Mouse (Mus musculus) liver, embryonic 16.5 days (tissue): ENCODE measurements around the gene Mrpl40. TPM values are rescaled to one million over a fixed set of nuclear protein-coding genes. Genes with fewer than 3 reads are reported as not detected.

Experiments
- ATAC-seq: fragments of 200-750 bp; cut with Nextera tagmentation; 2 replicates; pipeline ENCODE4 v1.8.0; 2017; ENCODE audit warnings: low read depth, mild to moderate bottlenecking, moderate number of reproducible peaks, moderate library complexity
- H3K27ac ChIP-seq: fragments of 300-500 bp; sonication (generic); 2 replicates; pipeline ENCODE4 v1.5.1; 2014; ENCODE audit warnings: mild to moderate bottlenecking, low read length
- H3K27me3 ChIP-seq: fragments of 300-500 bp; sonication (generic); 2 replicates; pipeline ENCODE4 v1.6.1; 2014; ENCODE audit warnings: low read depth, low read length, mixed read lengths; ENCODE audit not compliant: control insufficient read depth, insufficient read depth
- H3K36me3 ChIP-seq: fragments of 300-500 bp; sonication (generic); 2 replicates; pipeline ENCODE4 v1.6.1; 2014; ENCODE audit warnings: mild to moderate bottlenecking; ENCODE audit not compliant: control insufficient read depth, insufficient read depth
- H3K4me1 ChIP-seq: fragments of 300-500 bp; sonication (generic); 2 replicates; pipeline ENCODE4 v1.6.1; 2014; ENCODE audit warnings: low read depth, low read length, mixed read lengths; ENCODE audit not compliant: control insufficient read depth
- H3K4me2 ChIP-seq: fragments of 300-500 bp; sonication (generic); 2 replicates; pipeline ENCODE4 v1.6.1; 2014; ENCODE audit warnings: low read depth, low read length, mixed read lengths
- H3K4me3 ChIP-seq: fragments of 300-500 bp; sonication (generic); 2 replicates; pipeline ENCODE4 v1.5.1; 2014; ENCODE audit warnings: low read depth, mild to moderate bottlenecking, low read length
- H3K9ac ChIP-seq: fragments of 300-500 bp; sonication (generic); 2 replicates; pipeline ENCODE4 v1.6.1; 2014; ENCODE audit warnings: low read depth, low read length
- H3K9me3 ChIP-seq: fragments of 300-500 bp; sonication (generic); replicated peaks from 2 replicates; pipeline ENCODE4 v1.6.1; 2016; ENCODE audit warnings: low read length; ENCODE audit not compliant: control insufficient read depth
- WGBS: fragments of 180-500 bp; shearing (Covaris S2); extraction: QIAGEN DNeasy Blood & Tissue Kit; methylation state at CpG from one replicate; pipeline ENCODE4 v1.1.7; 2014; ENCODE audit not compliant: insufficient replicate concordance; 5-methylcytosine and 5-hydroxymethylcytosine counted together
- polyA plus RNA-seq: library from polyadenylated mRNA; unstranded; fragments of >200 nt; fragmentation: Nextera tagmentation; extraction: Ambion mirVana; gene quantifications from 2 replicates; pipeline ENCODE4 v1.2.1, GENCODE M21; 2015

Gene Mrpl40
- polyA plus RNA-seq, 1 experiment from 2014 or later, result 46.4 TPM

GRCm38 (mm10) chr16:18836468-18837208, 40.0 kb downstream of the Mrpl40 start, which contains the start of the genes 2510002D24Rik and Gm28539:
2510002D24Rik (plus strand) TSS chr16:18836578.
Gm28539 (plus strand) TSS chr16:18836584.
- peak; percentile 99 for ATAC-seq
- Histone ChIP-seq H3K4me2 (peak within 1 kb of the TSS; percentile 80), H3K4me1 (peaks cover 8% of the 10 kb centered on the region), H3K9me3 (no peaks in the 10 kb centered on the region), H3K27me3 (no peaks in the 10 kb centered on the region), H3K9ac (peak within 1 kb of the TSS; percentile 94), H3K36me3 (peaks cover 13% of the 10 kb centered on the region), H3K4me3 (peak within 1 kb of the TSS; percentile 77), H3K27ac (peak within 1 kb of the TSS; percentile 60)
- under 1% methylated on average over 46 of the region's 46 CpGs for WGBS

GRCm38 (mm10) chr16:18836073-18836467, 40.6 kb downstream of the Mrpl40 start:
- WGBS, result 34% methylated on average over 3 of the region's 3 CpGs
- Histone ChIP-seq H3K27me3 (no peaks in the 10 kb centered on the region), H3K27ac (no peak overlapping the region), H3K9ac (peak overlapping the region; percentile 94), H3K36me3 (peaks cover 13% of the 10 kb centered on the region), H3K4me3 (peak overlapping the region; percentile 77), H3K9me3 (no peaks in the 10 kb centered on the region), H3K4me2 (peak overlapping the region; percentile 80), H3K4me1 (peaks cover 8% of the 10 kb centered on the region)
- no peak for ATAC-seq

GRCm38 (mm10) chr16:18833486-18833885, 43.2 kb downstream of the Mrpl40 start:
- Histone ChIP-seq H3K9ac (no peak overlapping the region), H3K27me3 (no peaks in the 10 kb centered on the region), H3K4me2 (no peak overlapping the region), H3K36me3 (peaks cover 15% of the 10 kb centered on the region), H3K4me1 (peaks cover 8% of the 10 kb centered on the region), H3K4me3 (no peak overlapping the region), H3K27ac (no peak overlapping the region), H3K9me3 (no peaks in the 10 kb centered on the region)
- ATAC-seq, result no peak
- 74% methylated on average over 2 of the region's 2 CpGs for WGBS

DNA sequence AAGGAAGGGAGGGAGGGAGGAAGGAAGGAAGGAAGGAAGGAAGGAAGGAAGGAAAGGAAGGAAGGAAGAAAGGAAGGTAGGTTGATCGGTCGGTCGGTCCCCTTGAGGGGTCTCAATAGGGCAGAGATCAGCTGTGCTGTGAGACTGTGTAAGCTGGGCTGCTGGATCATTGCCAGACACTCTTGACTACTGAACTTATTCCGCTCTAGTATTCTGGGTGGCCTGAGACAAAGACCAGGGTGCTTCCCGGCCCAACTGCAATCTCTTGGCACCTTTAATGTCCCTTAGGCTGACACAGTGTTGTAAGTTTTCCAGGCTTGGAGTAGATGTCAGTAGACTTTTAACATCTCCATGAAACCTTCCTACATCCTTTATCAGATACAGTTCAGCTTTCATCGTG, 47.6 kb downstream of the Mrpl40 start:
- H3K36me3 ChIP-seq, result peaks cover 43% of the 10 kb centered on the region
- H3K9me3 ChIP-seq, result no peaks in the 10 kb centered on the region
- no peaks in the 10 kb centered on the region for H3K27me3 ChIP-seq
- no peak overlapping the region for H3K27ac ChIP-seq
- H3K4me3 ChIP-seq, result no peak overlapping the region
- no peak for ATAC-seq
- H3K9ac ChIP-seq, result no peak overlapping the region
- WGBS, result 88% methylated on average over 6 of the region's 6 CpGs
- H3K4me1 ChIP-seq, result no peaks in the 10 kb centered on the region
- H3K4me2 ChIP-seq, result no peak overlapping the region

DNA sequence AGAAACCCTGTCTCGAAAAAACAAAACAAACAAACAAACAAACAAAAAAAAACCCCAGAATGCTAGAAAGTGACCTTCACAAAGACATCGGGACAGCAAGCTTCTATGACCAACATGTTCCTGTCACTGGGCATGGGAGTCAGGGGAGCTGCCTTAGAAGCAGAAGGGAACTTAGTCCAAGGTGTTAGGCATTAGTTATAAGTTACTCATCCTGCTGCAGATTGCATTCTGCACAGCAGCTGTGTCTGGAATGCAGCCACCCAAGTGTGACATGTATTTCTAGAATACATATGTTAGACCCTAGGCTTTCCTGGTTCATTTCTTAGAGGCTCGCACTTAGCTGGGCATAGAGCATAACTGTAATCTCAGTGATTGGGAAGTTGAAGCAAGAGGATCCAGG, 48.0 kb downstream of the Mrpl40 start:
- H3K9me3 ChIP-seq, result no peaks in the 10 kb centered on the region
- H3K4me2 ChIP-seq, result no peak overlapping the region
- no peak overlapping the region for H3K4me3 ChIP-seq
- H3K27me3 ChIP-seq, result no peaks in the 10 kb centered on the region
- no peak overlapping the region for H3K9ac ChIP-seq
- H3K27ac ChIP-seq, result no peak overlapping the region
- no peaks in the 10 kb centered on the region for H3K4me1 ChIP-seq
- ATAC-seq, result no peak
- H3K36me3 ChIP-seq, result peaks cover 41% of the 10 kb centered on the region
- 83% methylated on average over 3 of the region's 3 CpGs for WGBS

DNA sequence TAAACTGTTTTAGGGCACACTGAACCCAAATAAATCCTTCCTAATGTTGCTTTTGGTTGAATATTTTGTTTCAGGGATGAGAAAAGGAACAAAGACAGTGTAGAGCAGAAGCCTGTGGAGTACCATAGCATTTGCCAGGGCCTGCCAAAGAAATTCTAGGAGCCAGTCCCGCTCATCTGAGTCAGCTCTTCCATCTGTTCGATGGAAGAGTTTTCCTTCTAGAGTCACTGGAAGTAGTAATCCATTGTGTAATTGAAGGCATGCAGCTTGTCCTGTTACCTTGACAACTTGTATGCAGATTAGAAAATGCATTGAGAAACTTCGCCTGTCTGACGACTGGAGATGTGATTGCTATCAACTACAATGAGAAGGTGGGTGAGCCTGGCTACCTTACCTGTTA, 53.7 kb downstream of the Mrpl40 start:
- Histone ChIP-seq H3K27me3 (no peaks in the 10 kb centered on the region), H3K4me3 (no peak overlapping the region), H3K36me3 (peaks cover 79% of the 10 kb centered on the region), H3K9me3 (no peaks in the 10 kb centered on the region), H3K4me1 (peaks cover 7% of the 10 kb centered on the region), H3K4me2 (no peak overlapping the region), H3K27ac (no peak overlapping the region), H3K9ac (no peak overlapping the region)
- 65% methylated on average over 4 of the region's 4 CpGs for WGBS
- ATAC-seq, result no peak

DNA sequence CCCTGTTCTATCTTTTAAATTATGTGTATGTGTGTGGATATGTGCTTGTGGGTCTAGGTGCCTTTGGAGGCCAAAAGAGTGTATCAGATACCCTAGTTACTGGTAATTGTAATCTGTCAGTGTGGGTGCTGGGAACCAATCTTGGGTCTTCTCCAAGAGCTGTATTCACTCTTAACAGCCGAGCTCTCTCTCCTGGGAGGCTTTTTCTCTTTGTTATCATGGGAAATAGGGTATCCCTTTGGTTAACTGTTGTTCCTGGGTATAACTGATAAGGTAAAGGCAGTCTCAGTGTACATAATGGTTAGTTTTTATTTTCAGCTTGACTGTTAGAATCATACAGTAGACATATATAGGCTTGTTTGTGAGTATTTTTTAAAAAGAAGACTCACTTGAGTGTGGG, 54.3 kb downstream of the Mrpl40 start:
- Histone ChIP-seq H3K36me3 (peaks cover 80% of the 10 kb centered on the region), H3K9me3 (no peaks in the 10 kb centered on the region), H3K9ac (no peak overlapping the region), H3K4me3 (no peak overlapping the region), H3K27ac (no peak overlapping the region), H3K4me1 (peaks cover 7% of the 10 kb centered on the region), H3K27me3 (no peaks in the 10 kb centered on the region), H3K4me2 (no peak overlapping the region)
- 34% methylated on average over 1 of the region's 1 CpGs for WGBS
- no peak for ATAC-seq

Other genes with a start within 250 kb of the Mrpl40 start
- gene Sept5, start 246.9 kb downstream of the Mrpl40 start, polyA plus RNA-seq, result 3.0 and 4.2 TPM in 2 replicates
- gene Cldn5, start 100.0 kb downstream of the Mrpl40 start, polyA plus RNA-seq, result 8.4 and 9.8 TPM in 2 replicates
- 37.0 and 38.2 TPM in 2 replicates for gene Ufd1, start 65.1 kb downstream of the Mrpl40 start, polyA plus RNA-seq
- gene Cdc45, start 64.9 kb downstream of the Mrpl40 start, polyA plus RNA-seq, result 33.6 and 38.5 TPM in 2 replicates
- gene 2510002D24Rik, start 40.3 kb downstream of the Mrpl40 start, polyA plus RNA-seq, result 16.4 and 18.1 TPM in 2 replicates
- not detected in 2 replicates for gene Gm28539, start 40.3 kb downstream of the Mrpl40 start, polyA plus RNA-seq
- gene Hira, start 175 bp upstream of the Mrpl40 start, polyA plus RNA-seq, result 2.2 and 3.0 TPM in 2 replicates